Mouse (Mus musculus) fibroblast of lung, adult 2 months (primary cell): ENCODE measurements around the gene Hoxa3.

ENCODE experiments used
- DNase-seq: peaks from one replicate; pipeline ENCODE4 v3.0.0-alpha.2; 2011; ENCODE audit warnings: low read depth

The Hoxa3 gene

DNA sequence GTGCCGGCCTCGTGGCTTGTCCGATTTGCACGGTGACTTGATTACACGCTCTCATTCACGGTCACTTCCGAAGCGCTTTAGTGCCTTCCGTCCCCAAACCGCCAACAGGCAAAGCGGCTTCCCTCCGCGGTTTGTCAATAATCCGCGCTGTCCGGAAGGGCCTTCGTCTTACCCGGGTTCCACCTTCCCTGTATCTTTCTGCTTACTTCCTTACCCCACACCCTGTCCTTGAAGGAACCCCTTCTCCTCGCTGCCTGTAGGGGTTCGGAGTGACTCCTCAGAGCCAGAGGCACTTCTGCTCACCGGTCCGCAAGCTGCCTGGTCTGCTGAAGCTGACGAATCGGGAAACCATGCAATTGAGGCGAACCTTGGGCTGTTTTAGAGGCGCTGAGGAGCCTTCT, 33.3 kb upstream of the Hoxa3 start:
- no peak for DNase-seq

DNA sequence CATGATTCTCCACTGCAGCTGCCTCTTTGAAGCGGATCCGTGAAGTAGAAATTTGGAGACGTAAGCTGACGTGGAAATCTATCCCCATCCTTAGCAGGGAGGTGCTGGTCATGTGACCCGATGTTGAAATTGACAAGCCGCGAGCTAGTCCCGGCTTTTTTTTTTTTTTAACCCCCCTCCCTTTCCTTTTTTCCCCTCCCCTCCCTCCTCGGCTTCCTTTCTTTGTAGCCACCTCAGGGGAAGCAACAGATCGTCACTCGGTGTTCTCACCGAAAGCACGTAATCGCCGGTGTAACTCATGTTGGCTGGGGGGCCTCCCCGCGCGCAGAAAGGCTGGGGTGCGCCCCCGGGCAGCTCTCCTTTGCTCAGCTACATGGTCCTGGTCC, 32.6 kb upstream of the Hoxa3 start, which contains the start of gene Hoxa11:
TSS of gene Hoxa11 (minus strand) at position 54 of the 386 bp plus-strand sequence.
- DNase-seq: no peak

DNA sequence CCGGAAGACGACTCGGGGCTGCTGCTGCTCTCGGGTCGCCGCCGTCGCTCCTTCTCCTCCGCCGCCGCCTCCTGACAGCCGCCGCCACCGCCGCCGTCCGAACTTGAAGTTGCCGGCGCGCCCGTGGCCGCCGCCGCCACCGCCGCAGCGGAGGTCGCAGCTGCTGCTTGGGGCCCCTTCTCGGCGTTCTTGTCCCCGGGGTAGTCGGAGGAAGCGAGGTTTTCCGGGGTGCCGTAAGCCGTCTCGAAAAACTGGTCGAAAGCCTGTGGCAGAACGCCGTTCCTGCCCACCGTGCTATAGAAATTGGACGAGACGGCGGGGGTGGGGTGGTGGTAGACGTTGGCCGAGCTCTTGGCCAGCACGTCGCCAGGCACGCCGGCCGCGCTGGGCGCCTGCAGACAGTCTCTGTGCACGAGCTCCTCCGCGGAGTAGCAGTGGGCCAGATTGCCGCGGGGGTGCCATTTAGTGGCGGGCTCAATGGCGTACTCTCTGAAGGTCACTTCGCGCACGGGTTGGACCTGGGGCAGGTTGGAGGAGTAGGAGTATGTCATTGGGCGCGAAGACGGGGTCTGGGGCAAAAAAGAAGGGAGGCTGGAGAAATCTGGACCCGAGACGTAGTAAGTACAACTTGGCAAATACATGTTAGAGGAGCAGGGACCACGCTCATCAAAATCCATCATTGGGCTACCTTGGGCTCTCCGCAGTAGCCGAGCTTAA, 32.1 kb upstream of the Hoxa3 start:
- DNase-seq: no peak

DNA sequence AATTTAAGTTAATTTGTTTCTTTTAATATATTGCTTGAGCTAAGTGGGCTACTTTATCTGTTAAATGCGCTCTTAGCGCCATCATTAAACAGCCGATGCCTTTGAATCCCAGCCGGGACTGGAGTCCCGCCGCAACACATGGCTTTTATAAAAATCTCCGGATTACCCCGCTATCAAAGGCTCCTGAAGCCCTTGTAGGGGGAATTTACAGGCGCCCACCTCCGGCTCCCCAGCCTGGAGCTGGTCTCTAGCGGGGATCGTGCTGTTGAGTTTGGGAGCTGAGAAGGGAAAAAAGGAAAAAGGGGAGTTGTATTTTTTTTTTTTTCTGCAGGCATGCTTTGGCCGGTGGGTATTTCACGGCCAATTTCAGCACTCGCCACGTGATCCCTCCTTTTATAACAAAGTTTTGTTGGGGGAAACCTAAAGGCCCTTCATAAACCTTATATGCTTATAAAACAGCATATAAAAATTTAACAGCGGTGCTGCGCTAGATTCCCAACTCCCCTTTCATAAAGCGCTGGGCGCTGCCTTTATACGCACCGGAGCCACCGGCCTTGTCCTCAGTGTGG, 31.4 kb upstream of the Hoxa3 start:
- no peak for DNase-seq

DNA sequence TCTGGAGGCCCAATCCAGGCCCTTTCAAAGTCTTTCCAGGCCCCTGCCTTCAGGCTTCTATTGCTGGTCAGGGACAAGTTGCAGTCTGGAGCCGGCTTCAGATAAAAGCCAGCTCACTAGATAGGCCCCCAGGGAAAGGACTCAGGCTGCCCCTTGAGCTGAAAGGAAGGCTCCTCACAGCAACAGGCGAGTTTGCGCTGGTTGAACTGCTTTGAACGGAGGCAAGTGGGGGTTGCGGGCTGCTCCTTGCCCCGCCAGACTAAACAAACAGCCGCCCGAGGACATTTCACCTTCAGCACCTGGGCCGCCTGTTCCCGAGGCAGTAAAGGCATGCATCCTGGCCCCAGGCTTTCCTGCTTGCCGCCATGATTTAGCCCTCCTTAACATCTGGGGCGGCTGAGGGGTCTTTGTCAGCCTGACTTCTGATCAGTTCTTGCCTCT, 30.6 kb upstream of the Hoxa3 start:
- no peak for DNase-seq

DNA sequence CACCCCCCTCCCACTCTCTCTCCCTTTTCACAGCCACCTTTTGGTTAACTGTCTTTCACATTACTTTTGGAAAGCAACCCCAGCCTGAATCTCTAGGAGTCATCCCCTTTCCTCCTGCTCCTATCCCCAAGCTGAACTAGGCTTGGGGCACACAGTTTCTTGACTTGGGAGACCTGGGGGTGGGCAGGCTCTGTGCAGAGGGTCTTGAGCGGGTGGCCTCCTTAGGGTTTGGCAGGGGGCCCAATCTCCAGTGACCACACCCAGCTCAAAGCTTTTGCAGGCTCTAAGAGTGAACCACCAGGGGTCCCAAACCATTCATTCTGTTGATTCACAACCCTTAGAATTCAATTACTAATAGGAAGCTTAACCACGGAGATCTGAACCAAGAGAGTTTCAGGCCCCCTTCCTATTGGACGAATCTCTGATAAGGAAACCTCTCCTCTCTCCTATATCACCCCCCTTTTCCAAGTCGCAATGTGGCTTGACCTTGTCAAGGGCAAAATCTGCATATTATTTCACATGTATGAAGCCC, 29.7 kb upstream of the Hoxa3 start:
- DNase-seq: no peak

DNA sequence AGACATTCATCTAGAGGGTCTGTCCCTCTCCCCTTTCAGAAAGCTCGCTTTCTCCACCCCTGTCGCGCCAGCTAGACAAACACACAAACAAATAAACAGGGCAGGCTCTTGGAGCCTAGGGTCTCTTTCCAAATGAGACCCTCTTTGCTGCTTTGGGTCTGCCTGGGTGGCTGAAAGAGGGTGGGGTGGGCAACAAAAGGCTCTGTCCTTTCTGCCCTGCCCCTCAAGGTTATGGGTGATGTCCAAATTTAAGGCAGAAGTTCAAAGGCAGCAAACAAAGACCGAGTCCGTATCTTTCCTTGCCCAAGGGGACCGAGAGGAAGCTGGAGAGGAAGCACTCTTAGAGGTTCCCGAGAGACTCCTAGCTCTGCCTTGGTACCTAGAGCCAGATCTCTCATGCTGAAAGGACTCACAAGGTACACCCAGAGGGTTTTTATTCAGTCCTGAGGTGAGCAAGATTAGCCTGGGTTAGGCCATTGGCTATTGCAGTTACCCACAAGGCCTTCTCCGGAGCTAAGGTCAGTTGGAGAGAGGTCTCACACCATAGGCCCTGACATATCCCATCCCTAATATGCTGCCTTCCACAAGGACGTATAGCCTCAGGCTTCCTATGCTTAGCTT, 28.0 kb upstream of the Hoxa3 start:
- no peak for DNase-seq

DNA sequence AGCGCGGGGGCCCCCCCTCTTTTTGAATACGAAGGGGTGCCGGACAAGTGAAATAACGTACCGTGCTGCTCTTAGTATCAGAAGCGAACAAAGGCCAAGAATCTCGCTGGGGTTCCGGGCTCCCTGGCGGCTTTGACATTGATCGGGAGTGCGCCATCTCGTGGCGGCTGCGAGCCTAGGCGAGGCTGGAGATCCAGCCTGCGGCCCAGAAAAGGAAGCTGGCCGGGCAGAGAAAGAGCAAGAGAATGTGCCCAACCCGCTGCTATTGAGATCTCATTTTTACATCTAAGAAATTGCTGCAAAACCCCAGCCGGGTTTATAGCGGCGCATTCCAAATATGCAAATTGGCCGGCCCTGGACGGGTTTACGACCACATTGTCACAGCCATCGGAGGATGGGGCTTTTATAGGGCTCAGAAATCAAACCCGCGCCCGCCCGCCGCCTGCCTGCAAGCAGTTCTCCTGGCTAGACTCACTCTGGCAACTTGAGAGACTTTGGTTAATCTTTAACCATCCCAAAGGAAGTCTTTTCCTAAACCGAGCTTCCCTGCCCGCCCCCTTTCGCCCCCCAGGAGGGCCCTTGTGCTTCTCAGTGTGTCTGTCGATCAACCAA, 27.4 kb upstream of the Hoxa3 start, which contains the start of gene Hoxa10:
TSS of gene Hoxa10 (minus strand) at position 466 of the 612 bp plus-strand sequence.
- DNase-seq: no peak

DNA sequence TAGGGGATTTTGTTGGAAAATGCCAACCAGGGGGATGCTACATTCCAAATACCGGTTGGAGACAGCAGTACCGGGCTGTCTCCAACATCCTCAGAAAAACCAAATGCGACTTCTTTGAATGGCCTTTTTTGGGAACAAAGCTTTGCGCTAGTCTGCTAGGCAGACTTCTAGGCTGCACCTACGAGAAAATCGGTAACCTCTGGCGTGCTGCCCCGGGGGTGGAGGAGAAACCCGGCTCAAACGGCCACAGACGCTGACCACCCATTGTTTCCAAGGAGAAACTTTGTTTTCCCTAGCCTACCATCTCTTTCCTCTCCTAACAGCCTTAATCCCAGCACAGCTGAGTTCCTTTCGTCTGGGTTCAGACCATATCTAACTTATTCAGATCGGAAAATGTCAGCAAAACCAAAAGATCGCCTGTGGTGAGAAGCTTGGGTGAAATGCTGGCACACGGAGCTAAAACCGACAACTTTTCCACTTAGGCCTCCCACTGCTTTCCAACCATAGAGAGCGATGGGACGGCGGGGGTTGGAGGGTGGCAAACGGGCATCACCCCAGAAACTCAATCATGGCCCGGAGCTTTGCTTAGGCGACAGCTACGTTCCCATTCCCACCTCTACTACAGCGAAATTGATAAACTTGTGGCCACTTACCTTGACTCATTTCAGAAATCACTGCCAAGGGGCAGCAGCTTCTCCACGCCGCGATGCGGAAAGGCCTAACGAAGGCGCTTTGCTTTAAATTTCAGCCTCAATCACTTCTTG, 26.7 kb upstream of the Hoxa3 start:
- DNase-seq: no peak

DNA sequence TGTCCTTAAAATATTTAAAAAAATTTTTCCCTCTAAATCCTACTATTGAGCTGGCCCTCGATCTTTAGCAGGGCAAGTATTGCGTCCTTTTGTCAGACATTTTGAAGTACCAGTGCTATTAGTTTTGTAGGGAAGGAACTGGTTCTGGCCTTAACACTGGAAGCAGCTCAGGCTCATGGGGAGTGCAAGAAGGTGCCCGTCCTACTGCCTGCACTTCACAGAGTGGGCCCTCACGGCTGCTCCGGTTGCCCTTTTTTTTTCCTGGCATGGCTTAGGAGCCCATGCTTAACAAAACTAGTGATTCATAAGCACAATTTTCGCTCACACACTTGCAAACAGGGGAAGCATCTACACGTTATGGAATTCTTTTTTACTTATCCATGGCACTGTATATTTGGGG, 25.8 kb upstream of the Hoxa3 start:
- no peak for DNase-seq

DNA sequence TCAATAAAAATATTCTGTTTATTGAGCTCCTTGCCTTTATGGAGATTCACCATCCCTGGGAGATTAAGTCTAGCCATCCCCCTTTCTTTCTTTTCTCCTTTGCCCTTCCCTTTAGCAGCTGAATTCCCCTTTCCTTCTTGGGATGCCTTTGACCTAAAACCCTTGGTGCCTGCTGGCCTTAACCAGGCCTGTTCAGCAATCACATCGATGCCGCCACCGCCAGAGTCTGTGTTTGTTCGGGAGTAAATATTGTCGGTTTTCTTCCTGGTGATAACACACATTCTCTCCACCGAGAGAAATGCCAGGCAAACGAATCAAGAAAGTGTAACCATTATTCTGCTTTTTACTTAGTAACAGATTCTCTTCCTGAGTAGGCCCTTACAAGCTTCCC, 25.0 kb upstream of the Hoxa3 start:
- no peak for DNase-seq

DNA sequence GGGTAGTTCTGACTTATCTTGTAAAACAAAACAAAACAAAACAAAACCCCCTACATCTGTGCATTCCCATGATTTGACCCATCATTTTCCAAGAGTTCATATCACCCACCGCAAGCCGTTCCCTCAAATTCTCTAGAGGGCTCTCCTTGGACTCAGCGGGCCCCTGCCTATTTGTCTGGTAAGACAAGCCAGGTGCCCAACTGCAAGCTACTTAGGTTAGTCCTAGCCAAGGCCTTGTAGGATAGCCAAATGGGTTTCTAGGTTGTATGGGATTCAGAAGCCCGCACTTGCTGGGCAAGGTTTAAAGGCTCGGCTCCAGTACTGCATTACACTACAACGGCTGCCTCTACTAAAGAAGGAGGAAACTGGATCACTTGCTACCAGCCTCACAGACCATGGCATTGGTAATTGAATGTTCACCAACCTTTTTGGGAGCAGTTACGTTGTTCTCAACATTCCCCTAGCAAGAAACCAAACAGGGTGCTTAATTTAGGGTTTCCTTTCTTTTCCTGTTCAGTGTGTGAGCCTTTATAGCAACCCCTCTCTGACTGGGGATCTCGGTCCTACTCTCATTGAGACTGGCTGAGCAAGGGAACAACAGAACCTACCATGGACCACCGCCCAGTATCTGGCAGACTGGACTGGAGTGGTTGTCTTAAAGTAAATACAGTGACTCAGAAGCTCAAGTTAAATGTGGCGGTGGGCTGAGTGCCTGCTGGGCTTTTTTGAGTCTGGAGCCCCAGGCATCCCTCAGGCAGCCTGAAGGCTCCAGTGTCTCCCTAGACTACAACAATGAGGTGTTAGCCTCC, 24.4 kb upstream of the Hoxa3 start:
- no peak for DNase-seq

DNA sequence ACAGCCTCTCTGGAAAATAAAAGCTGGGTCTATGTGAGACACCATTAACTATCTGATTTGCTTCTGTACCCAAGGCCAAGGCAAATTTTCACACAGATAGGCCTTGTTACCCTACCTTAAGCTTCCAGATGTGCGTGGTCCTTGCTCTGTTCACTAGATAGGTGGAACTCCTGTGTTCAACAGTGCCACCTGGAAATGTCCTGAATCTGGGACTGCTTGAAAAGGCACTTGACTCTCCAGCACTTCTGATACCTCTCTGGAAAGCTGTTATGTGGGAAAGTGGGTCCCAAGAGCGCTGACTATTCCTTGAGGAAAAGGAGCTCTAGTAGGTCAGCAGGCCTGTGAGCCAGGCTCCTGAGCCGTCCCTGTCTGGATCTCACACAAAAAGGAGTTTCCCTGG, 23.7 kb upstream of the Hoxa3 start:
- no peak for DNase-seq

DNA sequence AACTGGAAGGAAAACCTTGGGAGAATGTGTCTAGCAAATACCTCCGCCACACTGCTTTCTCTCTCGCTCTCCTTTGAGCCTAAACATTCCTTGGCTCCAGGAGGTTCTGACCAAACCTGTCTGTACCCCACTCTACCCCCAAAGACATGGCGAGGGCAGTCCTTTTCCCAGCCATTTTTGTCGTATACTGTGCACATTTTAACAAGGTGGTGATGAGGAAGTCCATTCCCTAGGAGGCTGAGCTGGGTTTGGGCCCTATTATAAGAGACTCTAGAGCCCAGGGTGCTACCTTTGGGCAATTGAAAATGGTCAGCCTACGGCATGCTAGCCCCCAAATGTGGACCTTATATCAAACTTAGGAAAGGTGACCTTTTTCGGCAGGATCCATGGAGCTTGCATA, 22.7 kb upstream of the Hoxa3 start:
- no peak for DNase-seq

DNA sequence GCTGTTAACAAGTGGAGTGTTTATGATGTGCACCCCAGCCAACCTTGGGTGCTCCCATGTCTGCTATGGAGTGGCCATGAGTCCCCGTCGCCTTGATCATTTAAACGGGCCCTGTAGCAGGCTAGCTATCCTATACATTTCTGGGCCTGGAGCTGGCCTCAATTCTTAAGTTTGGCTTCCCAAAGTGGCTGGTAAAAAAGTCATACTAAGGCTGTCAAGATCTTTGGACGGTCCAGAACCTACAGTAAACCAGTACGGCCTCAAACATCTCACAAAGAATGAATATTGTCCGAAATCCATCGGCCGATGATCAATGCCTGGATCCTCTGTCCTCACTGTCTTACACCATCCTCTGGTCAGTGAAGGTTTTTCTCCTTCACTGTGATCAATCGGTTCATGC, 22.1 kb upstream of the Hoxa3 start:
- DNase-seq: no peak

DNA sequence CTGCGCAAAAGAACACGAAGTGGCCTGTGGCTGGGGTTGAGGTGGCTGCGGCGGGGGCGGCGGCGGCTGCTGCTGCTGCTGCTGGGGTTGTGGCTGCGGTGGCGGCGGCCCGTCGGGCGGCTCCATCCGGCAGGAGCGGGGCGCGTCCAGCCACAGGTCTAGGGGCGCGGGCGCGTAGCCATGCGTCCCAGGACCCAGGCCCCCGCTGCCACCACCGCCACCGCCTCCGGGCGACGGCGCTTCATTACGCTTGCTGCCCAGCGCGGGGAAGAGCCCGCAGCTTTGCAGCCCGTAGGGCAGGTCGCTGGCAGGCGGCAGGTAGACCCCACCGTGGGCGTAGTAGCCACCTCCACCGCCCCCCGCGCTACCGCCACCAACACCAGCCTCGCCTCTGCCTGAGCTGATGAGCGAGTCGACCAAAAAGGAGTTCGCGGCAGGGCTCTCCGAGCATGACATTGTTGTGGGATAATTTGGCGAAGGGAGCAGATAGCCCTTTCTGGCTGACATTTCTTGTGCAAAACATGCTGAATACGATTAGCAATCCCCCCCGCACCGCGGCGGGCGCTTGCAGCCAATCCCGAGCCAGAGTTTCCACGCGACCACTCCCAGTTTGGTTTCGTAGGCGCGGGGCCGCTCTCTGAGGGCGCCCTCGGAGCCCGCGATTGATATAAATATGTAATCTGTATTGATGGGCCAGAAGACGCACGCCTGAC, 21.4 kb upstream of the Hoxa3 start:
- no peak for DNase-seq

DNA sequence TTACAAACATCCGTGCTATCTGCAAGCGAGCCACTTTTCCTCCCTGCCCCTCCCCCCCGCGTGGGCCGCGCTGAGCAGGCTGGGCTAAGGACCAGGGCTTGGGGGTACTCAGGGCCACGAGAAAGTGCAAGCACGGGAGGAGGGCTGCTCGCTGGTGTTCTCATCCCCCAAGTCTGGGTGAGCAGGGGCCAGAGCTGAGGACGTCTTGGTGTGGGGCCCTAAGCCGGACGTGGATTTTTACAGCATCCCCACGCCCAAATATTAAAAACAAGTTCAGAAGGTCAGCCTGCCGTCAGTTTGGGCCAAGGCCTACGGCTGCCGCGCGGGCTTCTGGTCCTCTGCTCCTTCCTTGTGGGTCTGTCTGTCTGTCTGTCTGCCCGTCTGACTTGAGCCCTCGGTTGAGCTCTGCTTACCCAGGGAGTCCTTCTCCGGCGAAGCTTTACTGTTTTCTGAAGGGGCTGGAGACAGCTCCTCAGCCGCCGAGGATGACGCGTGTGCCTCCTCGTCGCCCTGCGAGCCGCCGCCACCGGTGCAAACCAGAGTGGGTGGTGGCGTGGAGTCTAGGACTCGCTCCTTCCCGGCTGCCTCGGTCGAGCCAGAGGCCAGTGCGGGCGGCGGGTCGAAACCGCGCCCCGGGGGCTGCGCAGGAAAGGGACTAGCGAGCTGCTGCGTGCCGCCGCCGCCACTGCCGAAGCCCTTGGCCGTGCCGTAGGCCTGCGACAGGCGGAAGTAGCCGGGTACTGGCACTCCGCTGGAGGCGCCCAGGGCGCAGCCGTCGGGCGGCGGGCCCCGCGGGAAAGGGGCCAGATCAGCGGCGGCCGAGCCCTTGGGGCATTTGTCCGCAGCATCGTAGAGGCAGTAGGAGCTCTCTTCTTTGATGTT, 20.7 kb upstream of the Hoxa3 start:
- DNase-seq: no peak

DNA sequence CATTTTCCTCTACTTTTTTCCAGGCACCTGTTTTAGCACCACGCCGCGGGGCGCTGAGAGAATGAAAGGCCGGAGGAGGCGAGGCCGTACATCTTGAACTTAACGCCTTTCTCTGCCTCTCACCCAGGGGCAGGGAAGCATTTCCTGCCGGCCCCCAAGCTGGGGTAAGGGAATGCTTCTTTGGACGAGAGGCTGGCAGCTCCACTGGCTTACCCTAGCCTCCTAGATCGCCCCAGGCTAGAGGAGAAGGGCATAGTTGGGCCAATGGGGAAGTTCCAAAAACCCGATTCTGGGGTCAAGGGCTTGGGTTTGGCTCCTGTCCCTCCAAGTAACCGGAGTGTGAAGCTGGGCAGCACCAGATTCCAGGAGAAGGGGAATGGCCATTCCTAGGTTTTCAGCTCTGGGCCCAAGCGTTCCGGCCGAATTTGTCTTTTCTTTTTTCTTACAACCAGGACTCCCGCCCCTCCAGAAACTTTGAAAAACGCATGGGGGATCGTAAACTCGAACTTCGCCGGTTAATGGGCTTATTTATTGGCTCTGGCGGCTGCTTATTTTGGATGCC, 19.9 kb upstream of the Hoxa3 start:
- no peak for DNase-seq

DNA sequence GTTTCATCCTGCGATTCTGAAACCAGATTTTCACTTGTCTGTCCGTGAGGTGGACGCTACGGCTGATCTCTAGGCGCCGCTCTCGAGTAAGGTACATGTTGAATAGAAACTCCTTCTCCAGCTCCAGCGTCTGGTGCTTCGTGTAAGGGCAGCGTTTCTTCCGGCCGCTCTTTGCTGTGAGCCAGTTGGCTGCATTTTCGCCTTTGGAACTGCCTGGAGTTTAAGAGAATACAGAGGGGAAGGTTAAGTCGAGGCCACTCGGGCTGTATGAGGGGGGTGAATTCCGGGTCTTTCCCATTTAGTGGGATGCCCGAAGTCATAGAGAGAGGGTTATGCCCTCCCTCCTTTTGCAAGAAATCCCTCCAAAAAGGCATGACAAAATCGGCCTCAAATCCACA, 19.4 kb upstream of the Hoxa3 start:
- no peak for DNase-seq
